Mouse (Mus musculus): Measurements from ENCODE around the gene Cdh23.

Gene Cdh23

DNA sequence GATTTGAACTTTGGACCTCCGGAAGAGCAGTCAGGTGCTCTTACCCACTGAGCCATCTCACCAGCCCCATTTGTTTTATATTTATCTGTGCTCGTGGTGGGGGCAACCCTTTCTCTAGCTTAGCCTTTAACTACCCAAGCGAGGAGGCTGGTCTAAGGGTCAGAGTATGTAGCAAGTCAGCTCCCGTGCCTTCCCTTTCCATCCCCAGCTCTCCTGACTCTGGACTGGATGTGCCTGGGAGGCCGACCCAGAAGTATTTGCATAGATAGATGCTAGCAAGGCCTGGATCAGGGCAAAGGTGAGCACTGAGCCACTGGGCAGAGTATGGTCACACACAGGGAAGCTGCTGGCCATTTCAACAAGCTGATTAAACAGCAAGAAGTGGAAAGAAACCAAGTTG, 12.5 kb upstream of the Cdh23 start:
- no peak for DNase-seq (ENCODE audit: low spot score in 2 of 2)

GRCm38 (mm10) chr10:60706268-60706667, 10.0 kb upstream of the Cdh23 start:
- DNase-seq (ENCODE audit: low spot score in 2 of 2) = no peak

DNA sequence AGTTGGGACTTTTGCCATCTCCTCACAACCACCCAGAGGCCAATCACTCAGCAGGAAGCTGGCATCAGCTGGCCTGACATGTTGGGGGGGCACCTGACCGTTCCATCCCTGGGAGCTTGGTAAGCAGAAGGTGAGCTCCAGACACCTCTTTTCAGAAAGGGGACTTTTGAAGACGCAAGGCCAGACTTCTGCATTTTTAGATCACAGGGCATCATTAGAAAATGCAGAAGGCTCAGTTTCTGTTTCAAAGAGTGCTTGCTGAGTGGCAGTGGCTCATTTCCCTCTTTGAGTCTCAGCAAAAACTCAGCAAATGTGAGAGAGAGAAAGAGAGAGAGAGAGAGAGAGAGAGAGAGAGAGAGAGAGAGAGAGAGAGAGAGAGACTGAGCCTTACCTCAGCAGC, 8.8 kb upstream of the Cdh23 start:
- DNase-seq (ENCODE audit: low spot score in 2 of 2) = no peak

DNA sequence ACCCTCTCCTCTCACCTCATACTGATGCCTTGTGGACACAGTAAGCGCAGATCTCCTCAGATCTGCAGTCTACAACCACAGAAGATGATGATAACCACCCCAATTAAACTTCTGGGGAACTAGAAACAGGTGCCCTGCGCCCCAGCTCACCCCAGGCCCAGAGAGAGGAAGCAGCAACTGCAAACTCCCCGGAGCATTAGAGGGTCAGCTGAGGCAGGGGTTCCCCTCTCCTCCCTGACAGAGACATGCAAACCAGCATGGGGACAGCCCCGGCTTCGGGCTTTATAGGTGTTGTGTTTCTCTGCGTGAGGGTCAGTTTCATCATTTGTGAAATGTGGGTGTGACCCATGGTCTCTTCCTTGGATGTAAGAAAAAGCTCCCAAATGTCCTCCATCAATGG, 1.5 kb upstream of the Cdh23 start:
- no peak for DNase-seq (ENCODE audit: low spot score in 2 of 2)

GRCm38 (mm10) chr10:60696975-60697374, 685 bp upstream of the Cdh23 start:
- DNase-seq (ENCODE audit: low spot score in 2 of 2) = peak; percentile 46 to 50

DNA sequence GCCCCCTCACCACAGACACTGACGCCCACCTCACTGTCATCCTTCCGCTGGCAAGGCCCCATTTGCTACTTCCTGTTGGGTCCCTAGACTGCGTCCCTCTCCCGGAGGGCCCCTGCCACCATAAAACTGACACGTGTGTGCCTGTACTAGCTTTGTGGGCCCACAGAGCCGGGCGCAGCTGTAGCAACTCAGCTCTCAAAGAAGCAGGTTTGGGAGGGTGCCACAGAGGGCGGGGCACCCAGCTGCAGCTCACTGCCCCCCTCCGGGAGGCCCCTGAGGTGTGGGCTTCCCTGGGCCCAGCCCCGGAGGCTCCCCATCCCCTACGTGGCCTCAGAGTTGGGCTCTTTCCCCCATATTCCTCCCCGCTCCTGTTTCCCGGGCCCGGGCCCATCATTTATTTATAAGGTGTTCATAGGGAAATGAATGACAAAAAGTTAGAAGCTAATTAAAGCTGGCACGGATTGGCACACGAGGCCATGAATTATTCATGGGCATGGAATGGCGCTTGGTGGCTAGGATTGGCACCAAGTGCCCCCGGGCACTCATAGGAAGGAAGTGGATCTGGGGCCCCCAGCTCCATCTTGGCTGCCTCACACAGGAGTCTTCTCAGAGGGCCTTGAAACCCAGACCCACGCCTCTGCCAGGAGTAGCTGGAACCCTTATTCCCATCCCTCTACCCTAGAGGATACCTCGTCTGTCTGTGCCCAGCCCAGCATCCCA, 4.5 kb downstream of the Cdh23 start:
- no peak for DNase-seq (ENCODE audit: low spot score in 2 of 2)

DNA sequence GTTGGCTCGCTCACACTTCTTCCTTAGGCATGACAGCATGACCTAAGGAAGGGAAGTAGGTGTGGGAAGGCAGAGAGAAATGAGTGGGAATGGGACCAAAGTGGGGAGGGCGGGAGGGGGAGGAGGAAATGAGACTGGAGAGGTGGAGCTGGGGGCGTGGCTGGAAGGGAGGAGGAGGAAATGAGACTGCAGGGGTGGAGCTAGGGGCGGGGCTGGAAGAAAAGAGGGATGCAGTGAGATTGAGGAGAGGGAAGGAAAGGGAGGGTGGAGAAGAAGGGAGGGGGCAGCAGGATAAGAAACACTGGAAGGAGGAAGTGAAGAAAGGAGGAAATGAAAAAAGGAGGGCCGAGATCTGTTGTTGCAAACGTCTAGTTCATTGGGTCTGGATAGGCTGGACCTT, 5.3 kb downstream of the Cdh23 start:
- no peak for DNase-seq (ENCODE audit: low spot score in 2 of 2)

- no peak for DNase-seq (ENCODE audit: low spot score in 2 of 2)
These were observed 6.9 kb downstream of the Cdh23 start for GRCm38 (mm10) chr10:60689396-60689795.

DNA sequence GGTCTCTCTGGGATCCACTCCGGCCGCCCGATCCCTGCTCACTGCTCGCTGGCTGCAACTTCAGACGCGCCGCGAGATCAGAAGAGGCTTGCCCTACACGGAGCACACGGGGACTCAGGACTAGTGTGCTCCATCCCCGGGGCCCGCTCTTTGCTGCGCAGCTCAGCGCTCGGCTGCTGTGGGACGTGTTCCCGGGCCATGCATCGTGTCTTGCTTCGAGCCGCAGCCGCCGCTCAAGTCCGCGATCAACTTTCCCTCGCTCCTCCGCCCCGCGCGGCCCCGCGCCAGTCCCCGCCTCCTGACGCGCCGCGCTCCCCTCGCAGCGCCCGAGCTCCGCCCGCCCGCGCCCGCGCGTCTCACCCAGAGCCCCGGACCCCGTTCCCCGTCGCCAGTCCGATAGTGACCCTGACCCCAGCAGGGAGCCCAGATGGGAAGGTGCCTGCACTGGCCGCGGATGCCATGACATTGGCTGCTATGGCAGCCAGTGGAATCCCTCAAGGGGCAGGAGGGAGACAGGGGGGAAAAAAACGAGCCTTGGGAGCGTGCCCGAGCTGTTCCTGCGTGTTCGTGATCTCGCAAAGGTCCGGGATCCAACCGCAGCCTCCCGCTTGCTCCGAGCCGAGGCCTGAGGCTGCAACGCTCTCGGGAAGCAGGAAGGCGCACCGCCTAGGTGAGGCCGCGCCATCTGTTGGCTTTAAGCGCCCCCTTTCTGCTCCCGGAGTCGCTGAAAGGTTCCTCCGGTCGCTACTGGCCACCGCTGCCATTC, 9.1 kb downstream of the Cdh23 start:
- DNase-seq (ENCODE audit: low spot score in 2 of 2) = peak; percentile 15 to 46

GRCm38 (mm10) chr10:60686641-60686975, 9.7 kb downstream of the Cdh23 start:
- no peak for DNase-seq (ENCODE audit: low spot score in 2 of 2)

GRCm38 (mm10) chr10:60685764-60686640, 10.3 kb downstream of the Cdh23 start:
- no peak for DNase-seq (ENCODE audit: low spot score in 2 of 2)

- DNase-seq (ENCODE audit: low spot score in 2 of 2) = no peak
These were observed 17.4 kb downstream of the Cdh23 start for GRCm38 (mm10) chr10:60678926-60679325.

DNA sequence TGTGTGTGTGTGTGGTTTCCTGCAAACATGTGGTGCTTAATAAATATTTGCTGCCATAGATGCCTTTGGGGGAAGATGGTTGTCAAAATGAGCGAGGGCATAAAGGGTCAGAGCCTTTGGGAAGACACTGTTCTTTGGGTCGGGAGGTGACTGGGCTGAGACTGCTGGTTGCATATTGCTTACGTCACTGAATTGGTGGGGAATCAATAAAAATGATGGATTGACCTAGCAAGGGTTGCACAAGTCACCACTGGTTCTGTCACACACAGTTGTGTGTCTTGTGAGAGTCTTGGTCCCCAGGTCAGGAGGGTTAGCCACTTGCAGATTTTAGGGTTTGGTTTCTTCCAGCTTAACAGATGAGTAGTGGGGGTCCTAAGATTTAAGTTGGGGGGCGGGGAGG, 19.0 kb downstream of the Cdh23 start:
- no peak for DNase-seq (ENCODE audit: low spot score in 2 of 2)

GRCm38 (mm10) chr10:60670166-60670565, 26.1 kb downstream of the Cdh23 start:
- no peak for DNase-seq (ENCODE audit: low spot score in 2 of 2)

GRCm38 (mm10) chr10:60668591-60668990, 27.7 kb downstream of the Cdh23 start:
- no peak for DNase-seq (ENCODE audit: low spot score in 2 of 2)

- no peak for DNase-seq (ENCODE audit: low spot score in 2 of 2)
These were observed 35.3 kb downstream of the Cdh23 start for GRCm38 (mm10) chr10:60660986-60661385.

DNA sequence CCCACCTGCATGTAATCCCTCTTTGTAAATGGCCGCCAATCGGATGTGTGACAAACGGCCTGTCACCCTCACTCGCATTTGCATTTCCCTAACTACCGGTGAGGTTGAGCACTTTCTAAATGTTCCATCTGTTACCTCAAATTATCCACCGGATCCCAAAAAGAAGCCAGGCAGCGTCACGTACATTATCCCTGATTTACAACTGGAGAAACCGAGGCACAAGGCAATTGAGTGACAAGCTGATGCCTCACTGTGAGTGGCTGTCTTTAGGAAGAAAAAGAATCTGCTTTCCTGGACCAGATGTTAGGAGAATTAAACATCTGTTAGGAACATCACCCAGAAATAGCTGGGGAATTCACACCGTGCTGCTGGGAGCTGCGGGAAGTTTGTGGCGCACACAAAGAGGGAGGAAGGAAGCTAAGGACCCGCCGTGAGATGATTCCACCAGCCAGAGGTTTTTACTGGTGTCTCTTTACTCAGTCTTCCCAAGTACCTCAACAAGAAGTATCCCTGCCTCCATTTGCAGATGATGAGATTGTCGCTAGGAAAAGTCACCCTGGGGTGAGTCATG, 36.8 kb downstream of the Cdh23 start:
- DNase-seq (ENCODE audit: low spot score in 2 of 2) = no peak

GRCm38 (mm10) chr10:60658176-60658575, 38.1 kb downstream of the Cdh23 start:
- DNase-seq (ENCODE audit: low spot score in 2 of 2) = no peak

GRCm38 (mm10) chr10:60653675-60654074, 42.6 kb downstream of the Cdh23 start:
- no peak for DNase-seq (ENCODE audit: low spot score in 2 of 2)

DNA sequence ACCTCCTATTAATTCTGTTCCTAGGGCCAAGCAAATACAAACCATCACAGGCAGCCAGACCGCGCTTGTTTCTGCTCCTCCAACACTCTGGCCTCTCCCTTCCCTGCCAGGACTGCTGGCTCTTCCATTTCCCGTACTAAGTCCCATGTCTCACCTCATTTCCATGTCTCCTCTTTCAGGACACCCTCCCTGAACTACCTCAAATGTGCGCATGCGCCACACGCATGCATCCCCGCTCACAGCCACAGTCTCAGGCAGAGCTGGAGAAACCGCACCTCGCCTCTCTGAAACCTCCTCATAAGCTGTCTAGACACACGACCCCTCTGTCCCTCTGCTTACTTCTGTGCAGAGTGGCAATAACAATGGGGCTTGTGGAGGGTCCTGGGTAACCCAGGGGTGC, 43.2 kb downstream of the Cdh23 start:
- DNase-seq (ENCODE audit: low spot score in 2 of 2) = no peak

GRCm38 (mm10) chr10:60644079-60644641, 52.1 kb downstream of the Cdh23 start:
- no peak for DNase-seq (ENCODE audit: low spot score in 2 of 2)

GRCm38 (mm10) chr10:60639291-60639690, 57.0 kb downstream of the Cdh23 start:
- DNase-seq (ENCODE audit: low spot score in 2 of 2) = no peak
